Mouse (Mus musculus) spleen, adult 2 months (tissue): ENCODE measurements around the gene Sspo.

ENCODE experiments used
- CTCF ChIP-seq: fragments of 200-500 bp; IDR thresholded peaks from 2 replicates; pipeline ENCODE4 v1.5.1; 2011; ENCODE audit warnings: mild to moderate bottlenecking, inconsistent platforms; ENCODE audit not compliant: insufficient read depth, insufficient read length, insufficient replicate concordance; ENCODE audit errors: extremely low read depth
- POLR2A ChIP-seq: fragments of 200-500 bp; IDR thresholded peaks from 2 replicates; pipeline ENCODE4 v1.6.1; 2011; ENCODE audit warnings: low read depth, low read length, inconsistent platforms

GRCm38 (mm10) chr6:48412147-48412546 lies 35.9 kb upstream of the Sspo start:
- TF ChIP-seq POLR2A, result no peak
- TF ChIP-seq CTCF, result no peak
